Mouse (Mus musculus) C2C12 (cell line): ENCODE measurements at regions not wholly inside any gene's neighbourhood (a gene's known extent, or its start where the extent isn't known, plus 50 kb on each side); places are given as distances from the start of the nearest gene placed in this dataset.

Experiments used
- CEBPB ChIP-seq: IDR thresholded peaks from one replicate; pipeline ENCODE4 v1.6.1; 2011; ENCODE audit warnings: low read depth, mild to moderate bottlenecking, control low read depth, moderate library complexity
- CTCF ChIP-seq: IDR thresholded peaks from one replicate; pipeline ENCODE4 v1.5.1; 2011; ENCODE audit not compliant: control insufficient read depth, insufficient read depth, insufficient read length
- MAX ChIP-seq: IDR thresholded peaks from one replicate; pipeline ENCODE4 v1.6.1; 2011; ENCODE audit warnings: mild to moderate bottlenecking, control low read depth
- MYOD1 ChIP-seq: IDR thresholded peaks from one replicate; pipeline ENCODE4 v1.6.1; 2011; ENCODE audit warnings: low read depth; ENCODE audit not compliant: control insufficient read depth, insufficient read length
- MYOG ChIP-seq: IDR thresholded peaks from one replicate; pipeline ENCODE4 v1.6.1; 2011; ENCODE audit not compliant: control insufficient read depth, insufficient read length; ENCODE audit errors: extremely low read depth
- USF1 ChIP-seq: IDR thresholded peaks from one replicate; pipeline ENCODE4 v1.6.1; 2011; ENCODE audit warnings: low read depth, mild to moderate bottlenecking, control low read depth, moderate library complexity

- no peak for TF ChIP-seq CTCF
- TF ChIP-seq MYOG: no peak
- no peak for TF ChIP-seq MAX
- no peak for TF ChIP-seq USF1
- no peak for TF ChIP-seq MYOD1
- no peak for TF ChIP-seq CEBPB
These were observed 201.0 kb upstream of the Camk1g start for GRCm38 (mm10) chr1:193571088-193571487.
